Comparison of ENCODE assay signal across 11 mouse cellular contexts in the genomic region with DNA sequence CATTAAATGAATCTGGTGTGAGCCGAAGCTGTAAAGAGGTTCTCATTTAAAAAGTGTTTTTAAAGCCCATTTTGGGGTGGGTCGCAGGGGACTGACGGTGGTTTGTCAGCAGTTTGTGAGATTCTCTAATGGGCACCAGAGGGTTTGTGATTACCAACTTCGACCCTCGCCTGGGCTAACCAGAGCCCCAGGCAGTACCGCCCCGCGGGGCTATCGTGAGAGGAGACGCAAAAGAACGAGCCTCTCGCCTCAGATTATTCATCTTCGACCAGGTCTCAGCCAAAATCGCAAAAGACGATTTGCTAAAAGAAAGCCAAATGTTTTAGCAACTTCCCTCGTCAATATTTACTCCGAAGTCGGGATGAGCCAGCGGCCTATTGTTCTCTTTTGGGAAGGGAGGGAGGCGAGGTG. TPM values are rescaled to one million over a fixed set of nuclear protein-coding genes. Genes with fewer than 3 reads are reported as not detected.
A peak's percentile ranks its signal among the peaks of the same experiment; 100 is the strongest.
DNase-seq lines count a peak whose midpoint lies in the region; ATAC-seq and TF ChIP-seq lines count a peak whose summit lies in the region.
"Had no signal": no experiment of that assay in that cellular context is flagged by ENCODE, and none has a peak within 500 bp of the region (broad histone marks: within the 10 kb centered on the region; RNA-seq: fewer than 3 reads in every experiment).

No protein-coding gene starts in this region.

- peak overlapping the region; percentile 41 for H3K4me3 ChIP-seq in left cerebral cortex, adult 2 months
- H3K4me3 ChIP-seq in forebrain, embryonic 16.5 days (replicated peaks; ENCODE audit: low read length) = peak overlapping the region; percentile 56
- H3K4me3 ChIP-seq in midbrain, embryonic 10.5 days = peak overlapping the region; percentile 82
- H3K4me3 ChIP-seq: megakaryocyte, embryonic 14.5 days had no signal

- H3K27me3 ChIP-seq in forebrain, embryonic 16.5 days (replicated peaks; ENCODE audit: control insufficient read depth, insufficient read depth, low read length) = peaks cover 18% of the 10 kb centered on the region; the same call in 1 of the 2 replicates
- H3K27me3 ChIP-seq in midbrain, embryonic 10.5 days (ENCODE audit: low read depth, poor library complexity, severe bottlenecking) = peaks cover 98% of the 10 kb centered on the region

- intact Hi-C loops in left cerebral cortex, adult 2 months (cut with DNase I) = no loop called here
- intact Hi-C loops in left cerebral cortex, postnatal 14 days (cut with DNase I) = loop anchor here (5.0 kb wide), 2 partner anchors 70 to 250 kb away; no protein-coding TSS in a partner anchor
- intact Hi-C loops in gastrocnemius, postnatal 36 days (cut with DNase I) = no loop called here

- peak overlapping the region; percentile 71 for H3K9ac ChIP-seq in forebrain, embryonic 16.5 days (replicated peaks; ENCODE audit: low read depth, low read length)

- peaks cover 33% of the 10 kb centered on the region for H3K4me1 ChIP-seq in forebrain, embryonic 16.5 days (replicated peaks; ENCODE audit: control insufficient read depth, insufficient read depth, low read length)
- peaks cover 82% of the 10 kb centered on the region for H3K4me1 ChIP-seq in midbrain, embryonic 10.5 days

- peak overlapping the region; percentile 74 for H3K4me2 ChIP-seq in forebrain, embryonic 16.5 days (ENCODE audit: low read length)

- H3K27ac ChIP-seq in left cerebral cortex, adult 2 months = peak overlapping the region; percentile 67
- H3K27ac ChIP-seq in forebrain, embryonic 16.5 days (ENCODE audit: low read length) = peak overlapping the region; percentile 91
- peak overlapping the region; percentile 97 for H3K27ac ChIP-seq in midbrain, embryonic 10.5 days (replicated peaks)

- DNase-seq in left cerebral cortex, adult 2 months (ENCODE audit: extremely low spot score in 1 of 2, low spot score in 2 of 2) = no peak
- DNase-seq in left cerebral cortex, postnatal 14 days (ENCODE audit: low spot score in 2 of 2) = no peak
- peak; percentile 59 for DNase-seq in midbrain, embryonic 10.5 days (ENCODE audit: low spot score)
- DNase-seq in T-cell, adult 2 months (ENCODE audit: low spot score) = no peak
- no peak for DNase-seq in gastrocnemius, postnatal 36 days
- DNase-seq in lung, postnatal 4 days = no peak
- DNase-seq in lung, postnatal 14 days = no peak

- H3K36me3 ChIP-seq in forebrain, embryonic 16.5 days (ENCODE audit: control insufficient read depth, insufficient read depth) = no peaks in the 10 kb centered on the region
- peaks cover 22% of the 10 kb centered on the region for H3K36me3 ChIP-seq in midbrain, embryonic 10.5 days
- H3K36me3 ChIP-seq: G1E had no signal

- WGBS in forebrain, embryonic 16.5 days = under 1% methylated on average over 20 of the region's 20 CpGs
- WGBS in midbrain, embryonic 10.5 days = under 1% methylated on average over 20 of the region's 20 CpGs

- ATAC-seq in forebrain, embryonic 16.5 days = no peak

- no peak for TF ChIP-seq CTCF in left cerebral cortex, adult 2 months (IDR thresholded peaks at IDR 0.05)

- H3K9me3 ChIP-seq in forebrain, embryonic 16.5 days (ENCODE audit: control insufficient read depth, low read length) = no peaks in the 10 kb centered on the region
- H3K9me3 ChIP-seq in midbrain, embryonic 10.5 days (replicated peaks) = no peaks in the 10 kb centered on the region

RNA-seq across cellular contexts. Expression of a gene that starts 2.0 kb away (rescaled TPM):
- 10 to 100 TPM; 17.4 to 18.3 TPM for total RNA-seq in left cerebral cortex, adult 2 months (2021)
- total RNA-seq in left cerebral cortex, postnatal 14 days (2021) = 10 to 100 TPM; 20.1 to 22.1 TPM
- polyA plus RNA-seq in forebrain, embryonic 16.5 days (2015; fragmentation: Nextera tagmentation; extraction: Ambion mirVana) = 4.4 and 5.6 TPM in 2 replicates
- 5.7 and 6.4 TPM in 2 replicates for polyA plus RNA-seq in midbrain, embryonic 10.5 days (2016; fragmentation: Nextera tagmentation; extraction: Ambion mirVana)
- not detected for total RNA-seq in gastrocnemius, postnatal 36 days (2021)
- polyA plus RNA-seq: G1E; heart, postnatal 0 days had no signal

RNA-seq across cellular contexts. Expression of a gene that starts 11.8 kb away (rescaled TPM):
- total RNA-seq in left cerebral cortex, adult 2 months (2021) = 1 to 10 TPM; 4.1 to 4.8 TPM
- 1 to 10 TPM; 3.2 to 4.7 TPM for total RNA-seq in left cerebral cortex, postnatal 14 days (2021)
- polyA plus RNA-seq in forebrain, embryonic 16.5 days (2015; fragmentation: Nextera tagmentation; extraction: Ambion mirVana) = 5.5 and 8.7 TPM in 2 replicates
- polyA plus RNA-seq in midbrain, embryonic 10.5 days (2016; fragmentation: Nextera tagmentation; extraction: Ambion mirVana) = 13.6 and 15.3 TPM in 2 replicates
- not detected for total RNA-seq in gastrocnemius, postnatal 36 days (2021)
- polyA plus RNA-seq: G1E; heart, postnatal 0 days had no signal

RNA-seq across cellular contexts. Expression of a gene that starts 13.1 kb away (rescaled TPM):
- not detected for total RNA-seq in left cerebral cortex, adult 2 months (2021)
- under 1 TPM in 1 of 2 experiments, not detected in 1; 0.31 TPM for total RNA-seq in left cerebral cortex, postnatal 14 days (2021)
- 0.16 and 0.41 TPM in 2 replicates for polyA plus RNA-seq in forebrain, embryonic 16.5 days (2015; fragmentation: Nextera tagmentation; extraction: Ambion mirVana)
- polyA plus RNA-seq in midbrain, embryonic 10.5 days (2016; fragmentation: Nextera tagmentation; extraction: Ambion mirVana) = 0.07 and 0.25 TPM in 2 replicates
- not detected for total RNA-seq in gastrocnemius, postnatal 36 days (2021)
- polyA plus RNA-seq: G1E; heart, postnatal 0 days had no signal

RNA-seq across cellular contexts. Expression of a gene that starts 26.4 kb away (rescaled TPM):
- under 1 TPM; 0.28 to 0.34 TPM for total RNA-seq in left cerebral cortex, adult 2 months (2021)
- under 1 TPM in 1 of 2 experiments, not detected in 1; 0.18 TPM for total RNA-seq in left cerebral cortex, postnatal 14 days (2021)
- 0.40 and 0.47 TPM in 2 replicates for polyA plus RNA-seq in forebrain, embryonic 16.5 days (2015; fragmentation: Nextera tagmentation; extraction: Ambion mirVana)
- polyA plus RNA-seq in midbrain, embryonic 10.5 days (2016; fragmentation: Nextera tagmentation; extraction: Ambion mirVana) = 0.82 and 1.3 TPM in 2 replicates
- total RNA-seq in gastrocnemius, postnatal 36 days (2021) = not detected
- polyA plus RNA-seq: G1E; heart, postnatal 0 days had no signal

RNA-seq across cellular contexts. Expression of a gene that starts 56.9 kb away (rescaled TPM):
- total RNA-seq in left cerebral cortex, adult 2 months (2021) = 10 to 100 TPM; 30.2 to 36.2 TPM
- 10 to 100 TPM; 30.2 to 34.4 TPM for total RNA-seq in left cerebral cortex, postnatal 14 days (2021)
- polyA plus RNA-seq in forebrain, embryonic 16.5 days (2015; fragmentation: Nextera tagmentation; extraction: Ambion mirVana) = 22.8 and 25.3 TPM in 2 replicates
- 30.5 TPM in 2 replicates for polyA plus RNA-seq in midbrain, embryonic 10.5 days (2016; fragmentation: Nextera tagmentation; extraction: Ambion mirVana)
- total RNA-seq in gastrocnemius, postnatal 36 days (2021) = 10 to 100 TPM; 42.3 to 42.5 TPM

Comparison
In these comparisons a context has a peak if more than half of its experiments do, and no peak if none do; other contexts are left out.
1. RNA of a gene that starts 2.0 kb away (total RNA-seq): 20.1 to 22.1 TPM in left cerebral cortex, postnatal 14 days and 17.4 to 18.3 TPM in left cerebral cortex, adult 2 months; not detected in gastrocnemius, postnatal 36 days; every median in the first group is over 10 times any median in the second.
2. RNA of a gene that starts 11.8 kb away (total RNA-seq): 4.1 to 4.8 TPM in left cerebral cortex, adult 2 months and 3.2 to 4.7 TPM in left cerebral cortex, postnatal 14 days; not detected in gastrocnemius, postnatal 36 days; every median in the first group is over 4 times any median in the second.
3. Peak in every context shown above with its lines, with median percentiles within 50 percentile points of each other: H3K27ac ChIP-seq and H3K4me3 ChIP-seq.